Mouse (Mus musculus) liver, adult 2 months (tissue): ENCODE results near the gene Hist1h2af. TPM values are rescaled to one million over a fixed set of nuclear protein-coding genes. Genes with fewer than 3 reads are reported as not detected.
"Not testable (repeated sequence)": the region's sequence is repeated elsewhere in the genome, so short reads cannot be mapped to it uniquely, and the experiment has no call there.

Source experiments
- DNase-seq: peaks from one replicate; pipeline ENCODE4 v3.0.0-alpha.2; 2011; ENCODE audit warnings: low read depth, low spot score; ENCODE audit errors: extremely low read depth
- H3K27ac ChIP-seq: fragments of 200-500 bp; replicated peaks from 2 replicates; pipeline ENCODE4 v1.5.1; 2012; ENCODE audit warnings: low read depth, mild to moderate bottlenecking, control low read depth, inconsistent platforms, low read length; ENCODE audit not compliant: insufficient read depth
- H3K27me3 ChIP-seq: fragments of 200-500 bp; 2 replicates; pipeline ENCODE4 v1.6.1; 2012; ENCODE audit warnings: mild to moderate bottlenecking, moderate library complexity, low read length, inconsistent platforms; ENCODE audit not compliant: control insufficient read depth, insufficient read depth
- H3K36me3 ChIP-seq: fragments of 200-500 bp; 2 replicates; pipeline ENCODE4 v1.6.1; 2012; ENCODE audit warnings: low read length, inconsistent platforms; ENCODE audit not compliant: control insufficient read depth, insufficient read depth
- H3K4me1 ChIP-seq: fragments of 200-500 bp; 2 replicates; pipeline ENCODE4 v1.6.1; 2011; ENCODE audit warnings: low read length; ENCODE audit not compliant: control insufficient read depth, insufficient read depth
- H3K4me3 ChIP-seq: fragments of 200-500 bp; 2 replicates; pipeline ENCODE4 v1.5.1; 2011; ENCODE audit warnings: low read depth, mild to moderate bottlenecking, control low read depth, low read length, moderate library complexity; ENCODE audit not compliant: insufficient read depth
- H3K79me2 ChIP-seq: fragments of 200-500 bp; 2 replicates; pipeline ENCODE4 v1.6.1; 2012; ENCODE audit warnings: inconsistent platforms, mild to moderate bottlenecking, low read length, moderate library complexity; ENCODE audit not compliant: control insufficient read depth, insufficient read depth
- H3K9ac ChIP-seq: fragments of 200-500 bp; 2 replicates; pipeline ENCODE4 v1.6.1; 2012; ENCODE audit warnings: low read depth, mild to moderate bottlenecking, control low read depth, inconsistent platforms, low read length
- CTCF ChIP-seq: fragments of 200-500 bp; IDR thresholded peaks from 2 replicates; pipeline ENCODE4 v1.5.1; 2011; ENCODE audit warnings: low read depth, low read length, control low read depth
- POLR2A ChIP-seq: fragments of 200-500 bp; IDR thresholded peaks from 2 replicates; pipeline ENCODE4 v1.6.1; 2011; ENCODE audit warnings: low read length, control low read depth; ENCODE audit not compliant: insufficient read depth; ENCODE audit errors: extremely low read depth
- WGBS: fragments of 180-500 bp; shearing (Covaris S2); methylation state at CpG from one replicate; pipeline ENCODE4 v1.1.7; 2018; 5-methylcytosine and 5-hydroxymethylcytosine counted together
- polyA plus RNA-seq: library from polyadenylated mRNA; depleted of rRNA; stranded (reverse); fragments of >200 nt; gene quantifications from 2 replicates; pipeline ENCODE4 v1.2.3, GENCODE M21; 2012
- total RNA-seq: library from RNA; depleted of rRNA; stranded (reverse); fragments of >200 nt; gene quantifications from 2 replicates; pipeline ENCODE4 v1.2.3, GENCODE M21; 2014

The Hist1h2af gene
- total and polyA plus RNA-seq, 2 experiments: 2.9 to 9.2 TPM

- TF ChIP-seq POLR2A: no peak
- TF ChIP-seq CTCF: no peak
- Histone ChIP-seq H3K4me1 (0 out of 2 replicates have a peak, but pooled peaks cover 4% of the 10 kb centered on the region), H3K27me3 (no peaks in the 10 kb centered on the region), H3K36me3 (no peaks in the 10 kb centered on the region), H3K4me3 (no peak overlapping the region), H3K27ac (no peak overlapping the region), H3K9ac (no peak overlapping the region), H3K79me2 (no peaks in the 10 kb centered on the region)
- 62% methylated on average over 2 of the region's 2 CpGs for WGBS
- no peak for DNase-seq
These were observed 30.8 kb downstream of the Hist1h2af start for GRCm38 (mm10) chr13:23564482-23564881.

DNA sequence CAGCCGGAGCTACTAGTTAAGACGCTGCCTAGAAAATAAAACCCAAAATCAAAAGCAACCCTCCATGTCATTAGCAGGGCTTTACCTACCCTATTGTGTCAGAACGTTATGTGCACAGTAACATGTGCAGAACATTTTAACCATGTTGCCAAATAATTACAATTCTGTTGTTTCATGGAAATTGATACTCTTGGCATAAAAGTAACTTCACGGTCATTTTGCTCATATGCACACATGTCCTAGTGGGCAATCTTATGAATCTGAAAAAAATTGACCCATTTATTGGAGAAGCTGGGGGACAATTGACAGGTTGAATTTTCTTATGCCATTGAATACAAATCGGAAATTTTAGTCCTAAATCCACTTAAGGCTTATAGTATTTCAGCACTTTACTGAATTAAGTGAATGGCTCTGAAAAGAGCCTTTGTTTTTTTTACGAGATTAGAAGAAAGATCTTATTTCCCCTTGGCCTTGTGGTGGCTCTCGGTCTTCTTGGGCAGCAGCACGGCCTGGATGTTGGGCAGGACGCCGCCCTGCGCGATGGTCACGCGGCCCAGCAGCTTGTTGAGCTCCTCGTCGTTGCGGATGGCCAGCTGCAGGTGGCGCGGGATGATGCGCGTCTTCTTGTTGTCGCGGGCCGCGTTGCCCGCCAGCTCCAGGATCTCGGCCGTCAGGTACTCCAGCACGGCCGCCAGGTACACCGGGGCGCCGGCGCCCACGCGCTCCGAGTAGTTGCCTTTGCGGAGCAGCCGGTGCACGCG is 36.7 kb downstream of the Hist1h2af start:
- 5% methylated on average over 29 of the region's 41 CpGs for WGBS
- DNase-seq: not testable (repeated sequence)
- peak overlapping the region; percentile 79 for H3K9ac ChIP-seq

DNA sequence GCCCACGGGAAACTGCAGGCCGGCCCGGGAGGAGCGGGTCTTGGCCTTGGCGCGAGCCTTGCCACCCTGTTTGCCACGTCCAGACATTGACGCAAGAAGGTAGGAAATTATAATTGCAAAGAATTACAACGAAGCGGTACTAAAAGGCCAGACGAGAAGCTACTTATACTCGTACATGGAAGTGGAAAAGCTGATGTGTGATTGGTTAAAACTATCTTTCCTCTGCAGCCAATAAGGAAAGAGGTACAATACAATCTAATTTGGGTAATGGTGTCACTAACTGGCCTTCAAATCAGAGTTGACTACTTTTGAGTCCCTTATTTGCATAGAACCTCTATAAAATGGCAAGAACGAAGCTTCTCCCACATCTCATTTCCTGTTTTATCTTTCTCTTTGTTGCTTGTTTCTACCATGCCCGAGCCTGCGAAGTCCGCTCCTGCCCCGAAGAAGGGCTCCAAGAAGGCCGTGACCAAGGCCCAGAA is 37.4 kb downstream of the Hist1h2af start, which contains the start of the genes Hist1h2ae and Hist1h2bg:
Gene Hist1h2ae, minus strand, starts transcription at position 199 of the 482 bp plus-strand sequence.
Gene Hist1h2bg, plus strand, starts transcription at position 375 of the 482 bp plus-strand sequence.
- WGBS: under 1% methylated on average over 18 of the region's 18 CpGs
- Histone ChIP-seq H3K4me3 (peak within 1 kb of the TSS; percentile 58; the same call in 1 of the 2 replicates), H3K9ac (peak within 1 kb of the TSS; percentile 79), H3K79me2 (no peaks in the 10 kb centered on the region), H3K4me1 (peaks cover 14% of the 10 kb centered on the region; the same call in 1 of the 2 replicates), H3K27ac (peak within 1 kb of the TSS; percentile 73), H3K27me3 (no peaks in the 10 kb centered on the region), H3K36me3 (no peaks in the 10 kb centered on the region)
- TF ChIP-seq CTCF (no peak), POLR2A (0 out of 2 replicates have a peak, but pooled peaks have one; percentile 47)
- DNase-seq: peak; percentile 99

More for the DNA sequence above, 36.7 kb downstream of the Hist1h2af start:
- H3K27ac ChIP-seq: peak overlapping the region; percentile 58
- H3K4me1 ChIP-seq: peaks cover 12% of the 10 kb centered on the region; the same call in 1 of the 2 replicates
- not testable (repeated sequence) for H3K36me3 ChIP-seq, H3K79me2 ChIP-seq, H3K27me3 ChIP-seq
- H3K4me3 ChIP-seq: peak overlapping the region; percentile 41; the same call in 1 of the 2 replicates

- DNase-seq: not testable (repeated sequence)
- under 1% methylated on average over 17 of the region's 34 CpGs for WGBS
- peak overlapping the region; percentile 73 for H3K27ac ChIP-seq
These were observed 38.0 kb downstream of the Hist1h2af start for GRCm38 (mm10) chr13:23571504-23572217.

DNA sequence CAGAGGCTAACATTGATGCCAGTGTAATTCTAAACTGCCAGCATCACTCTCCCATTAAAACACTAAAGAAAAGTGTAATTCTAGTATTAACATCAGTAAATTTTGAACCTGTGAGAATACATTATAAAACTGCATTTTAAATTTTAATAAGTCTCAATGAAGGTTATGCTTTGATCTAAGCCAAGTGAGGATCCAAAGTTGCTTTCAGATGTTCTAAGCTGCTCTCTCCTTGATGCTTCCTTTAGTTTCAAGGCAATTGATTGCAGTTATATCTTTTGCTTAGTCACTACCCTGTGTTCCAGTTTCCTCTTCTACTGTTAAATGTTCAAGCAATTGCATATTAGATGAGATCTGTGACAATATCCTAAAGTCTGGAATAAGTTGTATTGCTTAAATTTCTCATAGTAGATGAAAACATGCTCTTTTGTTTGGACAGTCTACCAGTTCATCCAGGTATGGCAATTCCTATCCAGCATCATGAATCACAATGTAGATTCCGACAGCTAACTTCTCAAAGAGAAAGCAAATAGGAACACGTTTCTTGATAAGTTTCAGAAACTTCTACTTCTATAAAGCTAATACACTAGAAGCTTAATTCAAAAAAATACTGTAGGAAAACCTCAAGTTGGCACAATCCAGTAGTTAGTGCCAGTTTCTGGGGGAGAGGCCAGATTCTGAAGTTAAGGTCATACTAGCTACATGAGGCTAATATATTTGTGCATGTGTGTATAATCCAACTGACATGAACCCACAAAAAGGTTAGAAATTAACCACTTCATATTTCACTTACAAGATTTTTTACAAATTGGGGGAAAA is 38.7 kb downstream of the Hist1h2af start:
- no peaks in the 10 kb centered on the region for H3K36me3 ChIP-seq
- H3K4me3 ChIP-seq: no peak overlapping the region; the same call in 1 of the 2 replicates
- TF ChIP-seq CTCF (no peak), POLR2A (no peak)
- no peak for DNase-seq
- H3K9ac ChIP-seq: no peak overlapping the region
- no peak overlapping the region for H3K27ac ChIP-seq
- H3K27me3 ChIP-seq: no peaks in the 10 kb centered on the region
- H3K79me2 ChIP-seq: no peaks in the 10 kb centered on the region
- peaks cover 15% of the 10 kb centered on the region; the same call in 1 of the 2 replicates for H3K4me1 ChIP-seq
- 47% methylated on average over 2 of the region's 2 CpGs for WGBS

More at GRCm38 (mm10) chr13:23571504-23572217, 38.0 kb downstream of the Hist1h2af start:
- Histone ChIP-seq H3K4me1 (peaks cover 15% of the 10 kb centered on the region; the same call in 1 of the 2 replicates), H3K4me3 (peak overlapping the region; percentile 58; the same call in 1 of the 2 replicates), H3K9ac (peak overlapping the region; percentile 34; the same call in 1 of the 2 replicates)
- not testable (repeated sequence) for H3K36me3 ChIP-seq, H3K79me2 ChIP-seq, H3K27me3 ChIP-seq

DNA sequence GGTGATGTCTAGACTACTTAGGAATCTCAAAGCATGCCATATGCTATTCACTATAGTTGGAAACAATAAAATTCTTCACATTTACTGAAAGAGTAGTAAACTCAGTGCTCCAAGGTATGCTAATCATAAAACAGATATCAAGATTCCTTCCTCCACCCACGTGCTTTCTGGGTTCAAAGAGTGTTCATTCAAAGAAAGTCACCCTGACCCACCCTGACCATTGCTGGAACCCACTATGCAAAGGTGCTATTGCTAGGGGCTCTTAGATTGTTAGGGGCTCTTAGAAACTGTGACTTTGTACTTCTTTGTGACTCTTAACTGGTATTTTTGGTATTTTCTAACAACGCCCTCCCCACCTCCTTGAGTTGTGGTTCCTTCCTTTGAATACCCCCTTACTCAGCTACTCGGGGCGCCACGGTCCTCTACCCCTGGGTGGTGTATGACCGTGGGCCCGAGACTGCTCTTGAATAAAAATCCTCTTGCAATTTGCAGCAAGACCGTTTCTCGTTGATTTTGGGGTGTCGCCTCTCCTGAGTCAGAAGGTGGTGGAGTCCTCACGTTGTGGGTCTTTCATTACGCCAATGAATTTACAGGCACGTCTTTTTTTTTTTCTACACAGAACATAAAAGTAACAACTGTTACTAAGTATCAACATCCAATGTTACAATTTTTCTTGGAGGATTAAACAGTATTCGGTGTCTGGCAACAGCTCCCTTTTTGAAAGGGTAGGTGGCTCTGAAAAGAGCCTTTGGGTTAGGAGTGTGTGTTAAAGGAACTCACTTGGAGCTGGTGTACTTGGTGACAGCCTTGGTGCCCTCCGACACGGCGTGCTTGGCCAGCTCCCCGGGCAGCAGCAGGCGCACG is 39.6 kb downstream of the Hist1h2af start:
- not testable (repeated sequence) for H3K27me3 ChIP-seq, H3K27ac ChIP-seq, H3K36me3 ChIP-seq, DNase-seq, H3K79me2 ChIP-seq
- Histone ChIP-seq H3K9ac (peak overlapping the region; percentile 51; the same call in 1 of the 2 replicates), H3K4me1 (peaks cover 15% of the 10 kb centered on the region; the same call in 1 of the 2 replicates), H3K4me3 (peak overlapping the region; percentile 59; the same call in 1 of the 2 replicates)
- WGBS: 24% methylated on average over 20 of the region's 20 CpGs

DNA sequence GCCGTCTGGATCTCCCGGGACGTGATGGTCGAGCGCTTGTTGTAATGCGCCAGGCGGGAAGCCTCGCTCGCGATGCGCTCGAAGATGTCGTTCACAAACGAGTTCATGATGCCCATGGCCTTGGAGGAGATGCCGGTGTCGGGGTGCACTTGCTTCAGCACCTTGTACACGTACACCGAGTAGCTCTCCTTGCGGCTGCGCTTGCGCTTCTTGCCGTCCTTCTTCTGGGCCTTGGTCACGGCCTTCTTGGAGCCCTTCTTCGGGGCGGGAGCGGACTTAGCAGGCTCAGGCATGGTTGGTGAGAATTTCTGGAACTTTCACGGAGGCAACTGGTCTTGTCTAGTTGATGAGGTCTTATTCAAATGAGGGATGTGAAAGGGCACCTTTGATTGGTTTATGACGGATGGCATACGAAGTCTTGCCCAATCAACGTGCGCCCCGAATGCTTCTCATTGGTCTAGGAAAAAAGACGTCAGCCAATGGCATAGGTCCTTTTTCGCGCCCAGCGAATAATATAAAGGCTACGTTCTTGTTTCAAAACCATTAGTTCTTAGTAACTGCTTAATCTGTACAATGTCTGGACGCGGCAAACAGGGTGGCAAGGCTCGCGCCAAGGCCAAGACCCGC is 40.3 kb downstream of the Hist1h2af start, which contains the start of the genes Hist1h2bf and Hist1h2ad:
Gene Hist1h2bf, minus strand, starts transcription at position 299 of the 627 bp plus-strand sequence.
Gene Hist1h2ad, plus strand, starts transcription at position 484 of the 627 bp plus-strand sequence.
- Histone ChIP-seq H3K4me3 (peak within 1 kb of the TSS; percentile 59; the same call in 1 of the 2 replicates), H3K4me1 (peaks cover 15% of the 10 kb centered on the region; the same call in 1 of the 2 replicates), H3K27ac (peak within 1 kb of the TSS; percentile 41), H3K9ac (peak within 1 kb of the TSS; percentile 55; the same call in 1 of the 2 replicates)
- H3K27me3 ChIP-seq, H3K79me2 ChIP-seq, H3K36me3 ChIP-seq: not testable (repeated sequence)
- WGBS: 4% methylated on average over 42 of the region's 42 CpGs
- peak; percentile 92 for DNase-seq
